In genomic region chr2:159534951-159535350, GRCm38 (mm10) we compare ENCODE assay signal across 8 mouse cellular contexts.
A peak's percentile ranks its signal among the peaks of the same experiment; 100 is the strongest.
DNase-seq lines count a peak whose midpoint lies in the region; ATAC-seq lines count a peak whose summit lies in the region.

No protein-coding gene starts in this region.

- H3K4me1 ChIP-seq in heart, embryonic 10.5 days: no peaks in the 10 kb centered on the region
- H3K4me1 ChIP-seq in hindbrain, embryonic 14.5 days (replicated peaks; ENCODE audit: control insufficient read depth, insufficient read depth, low read length): no peaks in the 10 kb centered on the region

- H3K9ac ChIP-seq in hindbrain, embryonic 14.5 days: no peak overlapping the region

- H3K4me3 ChIP-seq in heart, embryonic 10.5 days: no peak overlapping the region
- no peak overlapping the region for H3K4me3 ChIP-seq in hindbrain, embryonic 14.5 days (replicated peaks; ENCODE audit: low read length)

- no peak overlapping the region for H3K4me2 ChIP-seq in hindbrain, embryonic 14.5 days (replicated peaks)

- H3K9me3 ChIP-seq in heart, embryonic 10.5 days: no peaks in the 10 kb centered on the region
- H3K9me3 ChIP-seq in hindbrain, embryonic 14.5 days (ENCODE audit: control insufficient read depth, low read length): no peaks in the 10 kb centered on the region

- WGBS in heart, embryonic 10.5 days: 75% methylated on average over 2 of the region's 2 CpGs
- WGBS in hindbrain, embryonic 14.5 days: 80% methylated on average over 2 of the region's 2 CpGs

- no peaks in the 10 kb centered on the region for H3K27me3 ChIP-seq in heart, embryonic 10.5 days (ENCODE audit: insufficient read depth, poor library complexity, severe bottlenecking)
- H3K27me3 ChIP-seq in hindbrain, embryonic 14.5 days (ENCODE audit: control insufficient read depth, insufficient read depth, low read length): no peaks in the 10 kb centered on the region

- ATAC-seq in hindbrain, embryonic 14.5 days (ENCODE audit: low FRiP score): no peak

- H3K36me3 ChIP-seq in heart, embryonic 10.5 days: no peaks in the 10 kb centered on the region
- H3K36me3 ChIP-seq in hindbrain, embryonic 14.5 days (replicated peaks; ENCODE audit: control insufficient read depth, insufficient read depth): no peaks in the 10 kb centered on the region

- peak; percentile 98 for DNase-seq in heart, adult 11 months
- no peak for DNase-seq in heart, embryonic 10.5 days (ENCODE audit: low spot score)
- peak; percentile 33 for DNase-seq in Muller cell, postnatal 12 days (ENCODE audit: inconsistent ontology term)
- DNase-seq in gastrocnemius, adult 8-10 months (ENCODE audit: low spot score in 2 of 2): peak; percentile 51 to 70
- peak; percentile 2 to 34 for DNase-seq in layer of hippocampus, adult 18-20 months (ENCODE audit: low spot score in 2 of 2)
- no peak for DNase-seq in thymus, postnatal 4 days
- DNase-seq in embryo, embryonic 10.5 days (ENCODE audit: low spot score): no peak
- DNase-seq in hindbrain, embryonic 14.5 days (ENCODE audit: low spot score): no peak

- no peak overlapping the region for H3K27ac ChIP-seq in heart, embryonic 10.5 days
- no peak overlapping the region for H3K27ac ChIP-seq in hindbrain, embryonic 14.5 days

Comparison
In these comparisons a context has a peak if more than half of its experiments do, and no peak if none do; other contexts are left out.
1. DNase-seq: peak in heart, adult 11 months (single experiment), Muller cell, postnatal 12 days (single experiment), gastrocnemius, adult 8-10 months (2 of 2) and layer of hippocampus, adult 18-20 months (2 of 2); none in heart, embryonic 10.5 days (single experiment), thymus, postnatal 4 days (single experiment), embryo, embryonic 10.5 days (single experiment) and hindbrain, embryonic 14.5 days (single experiment).